Mouse (Mus musculus) lung, embryonic 16.5 days (tissue): Measurements from ENCODE around the gene Dazap1. TPM values are rescaled to one million over a fixed set of nuclear protein-coding genes. Genes with fewer than 3 reads are reported as not detected.

Experiments
- ATAC-seq: fragments of 200-750 bp; cut with Nextera tagmentation; 2 replicates; pipeline ENCODE4 v1.8.0; 2017; ENCODE audit warnings: low read depth, mild to moderate bottlenecking, moderate library complexity
- H3K27ac ChIP-seq: fragments of 300-500 bp; sonication (generic); 2 replicates; pipeline ENCODE4 v1.5.1; 2014; ENCODE audit warnings: mild to moderate bottlenecking, control low read depth, low read length
- H3K27me3 ChIP-seq: fragments of 300-500 bp; sonication (generic); 2 replicates; pipeline ENCODE4 v1.6.1; 2014; ENCODE audit warnings: low read depth, low read length, mixed read lengths; ENCODE audit not compliant: control insufficient read depth, insufficient read depth
- H3K36me3 ChIP-seq: fragments of 300-500 bp; sonication (generic); 2 replicates; pipeline ENCODE4 v1.6.1; 2014; ENCODE audit warnings: low read length; ENCODE audit not compliant: control insufficient read depth, insufficient read depth
- H3K4me1 ChIP-seq: fragments of 300-500 bp; sonication (generic); replicated peaks from 2 replicates; pipeline ENCODE4 v1.6.1; 2014; ENCODE audit warnings: low read length, mixed read lengths; ENCODE audit not compliant: control insufficient read depth, insufficient read depth
- H3K4me2 ChIP-seq: fragments of 300-500 bp; sonication (generic); 2 replicates; pipeline ENCODE4 v1.6.1; 2014; ENCODE audit warnings: low read depth, low read length, control low read depth
- H3K4me3 ChIP-seq: fragments of 300-500 bp; sonication (generic); 2 replicates; pipeline ENCODE4 v1.5.1; 2014; ENCODE audit warnings: mild to moderate bottlenecking, low read length, control low read depth
- H3K9ac ChIP-seq: fragments of 300-500 bp; sonication (generic); 2 replicates; pipeline ENCODE4 v1.6.1; 2014; ENCODE audit warnings: low read length, control low read depth
- H3K9me3 ChIP-seq: fragments of 300-500 bp; sonication (generic); 2 replicates; pipeline ENCODE4 v1.6.1; 2016; ENCODE audit warnings: low read length; ENCODE audit not compliant: control insufficient read depth
- WGBS: fragments of 180-500 bp; shearing (Covaris S2); extraction: QIAGEN DNeasy Blood & Tissue Kit; methylation state at CpG from one replicate; pipeline ENCODE4 v1.1.7; 2014; 5-methylcytosine and 5-hydroxymethylcytosine counted together
- polyA plus RNA-seq: library from polyadenylated mRNA; unstranded; fragments of >200 nt; fragmentation: Nextera tagmentation; extraction: Ambion mirVana; gene quantifications from 2 replicates; pipeline ENCODE4 v1.2.1, GENCODE M21; 2015

Gene Dazap1
- polyA plus RNA-seq, 1 experiment from 2014 or later = 50.6 TPM

- no peak overlapping the region for H3K4me2 ChIP-seq
- H3K9ac ChIP-seq = no peak overlapping the region
- no peaks in the 10 kb centered on the region for H3K9me3 ChIP-seq
- H3K27me3 ChIP-seq = no peaks in the 10 kb centered on the region
- 89% methylated on average over 10 of the region's 10 CpGs for WGBS
- no peak overlapping the region for H3K27ac ChIP-seq
- no peak overlapping the region for H3K4me3 ChIP-seq
- H3K36me3 ChIP-seq = peaks cover 4% of the 10 kb centered on the region; the same call in 1 of the 2 replicates
- ATAC-seq = no peak
- peaks cover 38% of the 10 kb centered on the region for H3K4me1 ChIP-seq
Measured at GRCm38 (mm10) chr10:80262776-80263365, 1.6 kb downstream of the Dazap1 start.

GRCm38 (mm10) chr10:80264341-80265148 lies 3.3 kb downstream of the Dazap1 start:
- H3K9ac ChIP-seq = peak overlapping the region; percentile 100
- 1% methylated on average over 60 of the region's 81 CpGs for WGBS
- no peaks in the 10 kb centered on the region for H3K9me3 ChIP-seq
- H3K36me3 ChIP-seq = peaks cover 4% of the 10 kb centered on the region; the same call in 1 of the 2 replicates
- H3K4me3 ChIP-seq = peak overlapping the region; percentile 80
- peak overlapping the region; percentile 90 for H3K4me2 ChIP-seq
- peak; percentile 50 for ATAC-seq
- H3K4me1 ChIP-seq = peaks cover 42% of the 10 kb centered on the region
- peak overlapping the region; percentile 82 for H3K27ac ChIP-seq
- H3K27me3 ChIP-seq = no peaks in the 10 kb centered on the region

- Histone ChIP-seq H3K4me1 (peaks cover 36% of the 10 kb centered on the region), H3K36me3 (peaks cover 4% of the 10 kb centered on the region; the same call in 1 of the 2 replicates), H3K9me3 (no peaks in the 10 kb centered on the region), H3K27ac (peak overlapping the region; percentile 82), H3K27me3 (no peaks in the 10 kb centered on the region), H3K4me3 (peak overlapping the region; percentile 80), H3K4me2 (peak overlapping the region; percentile 69), H3K9ac (peak overlapping the region; percentile 100)
- 1% methylated on average over 18 of the region's 18 CpGs for WGBS
- ATAC-seq = no peak
Measured at GRCm38 (mm10) chr10:80265149-80265486, 3.8 kb downstream of the Dazap1 start.

- Histone ChIP-seq H3K4me3 (no peak overlapping the region), H3K9ac (no peak overlapping the region), H3K4me1 (peaks cover 32% of the 10 kb centered on the region), H3K4me2 (no peak overlapping the region), H3K27ac (no peak overlapping the region), H3K36me3 (peaks cover 16% of the 10 kb centered on the region; the same call in 1 of the 2 replicates), H3K9me3 (no peaks in the 10 kb centered on the region), H3K27me3 (no peaks in the 10 kb centered on the region)
- ATAC-seq = no peak
- 86% methylated on average over 2 of the region's 2 CpGs for WGBS
Measured at GRCm38 (mm10) chr10:80270099-80270498, 8.8 kb downstream of the Dazap1 start.

- Histone ChIP-seq H3K36me3 (peaks cover 16% of the 10 kb centered on the region), H3K27ac (0 out of 2 replicates have a peak overlapping the region, but pooled peaks have one; percentile 22)
Measured at GRCm38 (mm10) chr10:80270734-80271181, 9.5 kb downstream of the Dazap1 start.

GRCm38 (mm10) chr10:80271186-80271843 lies 10.0 kb downstream of the Dazap1 start:
- no peak overlapping the region for H3K9ac ChIP-seq
- H3K36me3 ChIP-seq = peaks cover 22% of the 10 kb centered on the region
- ATAC-seq = no peak
- no peaks in the 10 kb centered on the region for H3K27me3 ChIP-seq
- H3K4me2 ChIP-seq = no peak overlapping the region
- H3K4me1 ChIP-seq = peaks cover 29% of the 10 kb centered on the region
- no peaks in the 10 kb centered on the region for H3K9me3 ChIP-seq
- H3K27ac ChIP-seq = no peak overlapping the region
- no peak overlapping the region for H3K4me3 ChIP-seq
- WGBS = 79% methylated on average over 5 of the region's 5 CpGs

More at GRCm38 (mm10) chr10:80270734-80271181, 9.5 kb downstream of the Dazap1 start:
- WGBS = 51% methylated on average over 6 of the region's 6 CpGs
- Histone ChIP-seq H3K9me3 (no peaks in the 10 kb centered on the region), H3K4me3 (no peak overlapping the region), H3K4me2 (no peak overlapping the region), H3K27me3 (no peaks in the 10 kb centered on the region), H3K4me1 (peaks cover 32% of the 10 kb centered on the region), H3K9ac (no peak overlapping the region)
- ATAC-seq = no peak

- no peak for ATAC-seq
- H3K9me3 ChIP-seq = no peaks in the 10 kb centered on the region
- H3K27ac ChIP-seq = no peak overlapping the region
- no peaks in the 10 kb centered on the region for H3K27me3 ChIP-seq
- peaks cover 25% of the 10 kb centered on the region for H3K36me3 ChIP-seq
- H3K4me3 ChIP-seq = no peak overlapping the region
- 81% methylated on average over 8 of the region's 8 CpGs for WGBS
- no peak overlapping the region for H3K9ac ChIP-seq
- no peak overlapping the region for H3K4me2 ChIP-seq
- H3K4me1 ChIP-seq = peaks cover 22% of the 10 kb centered on the region
Measured at GRCm38 (mm10) chr10:80271870-80272585, 10.7 kb downstream of the Dazap1 start.

GRCm38 (mm10) chr10:80273847-80274246 lies 12.6 kb downstream of the Dazap1 start:
- ATAC-seq = 0 out of 2 replicates have a peak, but pooled peaks have one; percentile 4
- no peak overlapping the region for H3K27ac ChIP-seq
- peaks cover 7% of the 10 kb centered on the region for H3K4me1 ChIP-seq
- no peak overlapping the region for H3K9ac ChIP-seq
- H3K27me3 ChIP-seq = no peaks in the 10 kb centered on the region
- WGBS = 65% methylated on average over 3 of the region's 3 CpGs
- no peak overlapping the region for H3K4me3 ChIP-seq
- no peaks in the 10 kb centered on the region for H3K9me3 ChIP-seq
- H3K4me2 ChIP-seq = no peak overlapping the region
- peaks cover 40% of the 10 kb centered on the region for H3K36me3 ChIP-seq
